Mouse (Mus musculus) megakaryocyte, embryonic 14.5 days (primary cell): ENCODE results near the gene Jak1.

ENCODE experiments used
- FLI1 ChIP-seq: IDR thresholded peaks from 2 replicates; pipeline ENCODE4 v1.6.1; 2012; ENCODE audit warnings: low read length, inconsistent platforms, mixed read lengths
- GATA1 ChIP-seq: IDR thresholded peaks from 3 replicates; pipeline ENCODE4 v1.6.1; 2012; ENCODE audit warnings: mixed read lengths, low read length, inconsistent platforms, borderline replicate concordance

GRCm38 (mm10) chr4:101285906-101286432 is 20.9 kb upstream of the Jak1 start:
- no peak for TF ChIP-seq GATA1
- TF ChIP-seq FLI1: no peak
